Mouse (Mus musculus): ENCODE measurements around the gene Fam196a.

- TF ChIP-seq GATA1 (IDR thresholded peaks at IDR 0.05; ENCODE audit: low read length) (no peak), TAL1 (IDR thresholded peaks at IDR 0.05; ENCODE audit: low read length) (no peak)
Observed at GRCm38 (mm10) chr7:134864175-134864574, 74.1 kb downstream of the Fam196a start.

Measured in erythroblast, embryonic 14.5 days (primary cell).